Mouse (Mus musculus) neural tube, embryonic 15.5 days (tissue): Measurements from ENCODE around the gene Bzw2. TPM values are rescaled to one million over a fixed set of nuclear protein-coding genes. Genes with fewer than 3 reads are reported as not detected.
"Not testable (repeated sequence)": the region's sequence is repeated elsewhere in the genome, so short reads cannot be mapped to it uniquely, and the experiment has no call there.

ENCODE experiments used
- ATAC-seq: fragments of 200-750 bp; cut with Nextera tagmentation; 2 replicates; pipeline ENCODE4 v1.8.0; 2017; ENCODE audit warnings: mild to moderate bottlenecking, moderate TSS enrichment, moderate library complexity; ENCODE audit not compliant: low FRiP score
- H3K27ac ChIP-seq: fragments of 300-500 bp; sonication (generic); replicated peaks from 2 replicates; pipeline ENCODE4 v1.5.1; 2015; ENCODE audit warnings: mild to moderate bottlenecking, inconsistent platforms
- H3K27me3 ChIP-seq: fragments of 300-500 bp; sonication (generic); replicated peaks from 2 replicates; pipeline ENCODE4 v1.6.1; 2015; ENCODE audit warnings: inconsistent platforms
- H3K36me3 ChIP-seq: fragments of 300-500 bp; sonication (generic); 2 replicates; pipeline ENCODE4 v1.6.1; 2015; ENCODE audit warnings: inconsistent platforms
- H3K4me1 ChIP-seq: fragments of 300-500 bp; sonication (generic); 2 replicates; pipeline ENCODE4 v1.6.1; 2015; ENCODE audit warnings: inconsistent platforms
- H3K4me2 ChIP-seq: fragments of 300-500 bp; sonication (generic); 2 replicates; pipeline ENCODE4 v1.6.1; 2015; ENCODE audit warnings: inconsistent platforms, mild to moderate bottlenecking, moderate library complexity
- H3K4me3 ChIP-seq: fragments of 300-500 bp; sonication (generic); replicated peaks from 2 replicates; pipeline ENCODE4 v1.5.1; 2015; ENCODE audit warnings: mild to moderate bottlenecking, inconsistent platforms
- H3K9ac ChIP-seq: fragments of 300-500 bp; sonication (generic); replicated peaks from 2 replicates; pipeline ENCODE4 v1.6.1; 2015; ENCODE audit warnings: mild to moderate bottlenecking, inconsistent platforms
- H3K9me3 ChIP-seq: fragments of 300-500 bp; sonication (generic); replicated peaks from 2 replicates; pipeline ENCODE4 v1.6.1; 2016; ENCODE audit warnings: inconsistent platforms
- WGBS: fragments of 180-500 bp; shearing (Covaris S2); methylation state at CpG from one replicate; pipeline ENCODE4 v1.1.7; 2015; ENCODE audit warnings: mixed read lengths; 5-methylcytosine and 5-hydroxymethylcytosine counted together
- polyA plus RNA-seq: library from polyadenylated mRNA; unstranded; fragments of >200 nt; fragmentation: Nextera tagmentation; extraction: Ambion mirVana; gene quantifications from 2 replicates; pipeline ENCODE4 v1.2.1, GENCODE M21; 2015

Gene Bzw2
- 346 and 378 TPM in 2 replicates for polyA plus RNA-seq

DNA sequence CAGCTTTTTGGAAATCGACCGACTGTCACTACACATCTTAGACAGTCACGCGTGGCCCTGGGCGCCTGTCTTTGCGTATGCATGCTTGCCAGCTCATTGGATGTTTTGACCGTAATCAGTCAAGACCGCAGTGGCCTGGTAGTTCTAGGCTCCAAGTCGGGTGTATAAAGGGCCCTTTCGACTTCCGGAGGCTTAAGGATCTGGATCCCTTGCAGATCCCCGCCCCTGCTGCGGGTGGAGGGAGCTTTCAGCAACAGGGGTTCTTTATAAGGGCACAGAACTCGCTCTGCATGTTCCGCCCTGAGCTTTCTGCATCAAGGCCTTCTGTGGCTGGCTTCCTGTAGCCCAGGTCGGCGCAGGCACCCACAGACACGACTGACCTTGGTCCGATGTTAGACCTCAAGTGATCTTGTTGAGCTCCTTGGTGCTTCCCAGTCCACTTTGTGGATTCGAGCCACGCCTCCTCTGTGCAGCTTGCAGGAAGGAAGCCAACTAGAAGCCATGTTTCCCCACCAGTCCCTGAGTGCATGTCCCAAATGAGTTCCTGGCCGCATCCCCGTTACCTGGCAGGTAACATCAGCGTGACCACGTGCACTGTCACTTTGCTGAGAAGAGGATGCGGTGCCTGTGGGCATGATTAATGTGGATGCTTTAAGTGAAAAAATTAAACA, at the start of gene Bzw2:
Gene Bzw2 (minus strand): TSS at position 443 of the 671 bp plus-strand sequence.
- H3K4me3 ChIP-seq, result peak within 1 kb of the TSS; percentile 96
- ATAC-seq, result peak; percentile 19
- 1% methylated on average over 26 of the region's 26 CpGs for WGBS
- H3K36me3 ChIP-seq, result no peaks in the 10 kb centered on the region
- peak within 1 kb of the TSS; percentile 95 for H3K27ac ChIP-seq
- no peaks in the 10 kb centered on the region for H3K9me3 ChIP-seq
- peak within 1 kb of the TSS; percentile 92 for H3K9ac ChIP-seq
- peak within 1 kb of the TSS; percentile 82 for H3K4me2 ChIP-seq
- no peaks in the 10 kb centered on the region for H3K27me3 ChIP-seq
- peaks cover 28% of the 10 kb centered on the region for H3K4me1 ChIP-seq

DNA sequence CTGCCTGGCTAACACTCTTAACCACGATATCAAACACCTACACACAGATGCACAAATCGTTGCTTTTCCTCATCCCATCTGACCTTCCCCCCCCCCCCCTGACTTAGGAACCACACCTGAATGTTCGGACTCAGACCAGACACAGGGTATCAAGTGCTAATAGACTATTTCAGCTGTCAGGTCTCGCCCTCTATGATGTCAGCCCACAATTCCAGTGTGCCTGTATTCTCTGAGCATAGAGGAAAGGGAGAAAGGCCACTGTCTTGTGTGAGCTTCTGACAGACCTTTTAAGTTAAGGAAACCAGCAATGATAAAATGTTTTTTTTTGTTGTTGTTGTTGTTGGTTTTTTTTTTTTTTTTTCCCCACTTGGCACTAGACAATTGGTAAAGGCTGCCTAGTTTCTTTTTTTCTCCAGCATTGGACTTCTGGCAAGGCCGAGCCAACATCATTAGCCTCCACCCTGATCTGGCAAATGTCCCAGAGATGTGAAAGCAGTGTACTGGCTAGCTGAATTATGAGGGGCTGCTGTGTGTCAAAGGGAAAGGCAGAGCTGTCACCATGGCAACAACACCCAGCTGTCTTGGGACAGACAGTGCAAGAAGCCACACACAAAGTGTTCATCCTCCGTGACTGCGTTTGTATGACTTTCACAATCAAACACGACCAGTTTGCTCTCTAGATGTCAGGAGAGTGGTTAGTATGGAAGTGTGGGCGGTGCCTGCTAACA, 49.4 kb upstream of the Bzw2 start:
- Histone ChIP-seq H3K4me1 (peaks cover 12% of the 10 kb centered on the region), H3K9me3 (no peaks in the 10 kb centered on the region), H3K27ac (peak overlapping the region; percentile 64), H3K36me3 (no peaks in the 10 kb centered on the region), H3K9ac (0 out of 2 replicates have a peak overlapping the region, but pooled peaks have one; percentile 14), H3K4me2 (peak overlapping the region; percentile 47), H3K4me3 (no peak overlapping the region; the same call in 1 of the 2 replicates), H3K27me3 (no peaks in the 10 kb centered on the region)
- 27% methylated on average over 9 of the region's 9 CpGs for WGBS
- peak; percentile 95 for ATAC-seq

DNA sequence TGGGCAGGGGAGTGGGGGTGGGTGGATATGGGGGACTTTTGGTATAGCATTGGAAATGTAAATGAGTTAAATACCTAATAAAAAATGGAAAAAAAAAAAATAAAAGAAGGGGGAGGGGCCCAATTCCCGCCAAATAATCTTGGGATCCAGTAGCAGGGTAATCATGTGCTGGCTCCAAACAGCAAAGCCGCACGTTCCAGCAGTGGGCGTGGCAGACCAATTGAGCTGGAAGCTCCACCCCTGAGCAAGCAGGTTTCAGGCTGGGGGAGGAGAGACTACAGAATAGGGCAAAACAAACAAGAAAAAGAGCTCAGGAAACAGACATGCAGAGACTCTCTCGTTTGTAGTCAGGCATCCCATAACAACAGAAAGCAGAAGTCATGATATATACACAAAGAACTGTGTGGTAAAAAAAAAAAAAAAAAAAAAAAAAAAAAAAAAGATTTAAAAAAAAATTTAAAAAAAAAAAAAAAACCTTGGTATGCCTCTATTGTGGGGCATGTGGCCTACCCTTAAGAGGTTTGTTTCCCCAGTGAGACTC, 47.8 kb upstream of the Bzw2 start:
- WGBS, result 41% methylated on average over 5 of the region's 5 CpGs
- H3K9ac ChIP-seq, H3K4me2 ChIP-seq, H3K36me3 ChIP-seq, H3K9me3 ChIP-seq, H3K4me3 ChIP-seq, ATAC-seq, H3K27me3 ChIP-seq, H3K27ac ChIP-seq: not testable (repeated sequence)
- peaks cover 12% of the 10 kb centered on the region for H3K4me1 ChIP-seq

DNA sequence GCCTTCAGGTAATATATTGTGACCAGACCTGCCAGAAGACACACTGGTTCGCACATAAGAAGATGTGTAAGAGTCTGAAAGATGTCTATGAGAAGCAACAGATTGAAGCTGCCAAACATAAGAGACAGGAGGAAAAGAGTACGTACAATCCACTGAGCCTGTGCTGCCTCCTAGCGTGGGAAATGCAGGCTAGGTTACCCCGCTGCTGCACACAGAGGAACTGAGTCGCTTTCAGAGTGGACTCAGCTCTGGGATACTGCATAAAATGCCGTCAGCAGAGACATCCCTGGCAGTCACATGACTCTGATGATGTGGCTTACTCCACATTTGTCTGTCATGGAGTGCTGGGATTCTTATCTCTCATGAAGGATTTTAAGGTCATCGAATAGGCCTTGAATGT, 37.1 kb upstream of the Bzw2 start:
- H3K4me3 ChIP-seq, result no peak overlapping the region
- no peak overlapping the region for H3K4me2 ChIP-seq
- H3K36me3 ChIP-seq, result peaks cover 79% of the 10 kb centered on the region
- H3K27me3 ChIP-seq, result no peaks in the 10 kb centered on the region
- no peak overlapping the region for H3K9ac ChIP-seq
- H3K27ac ChIP-seq, result no peak overlapping the region
- ATAC-seq, result no peak
- H3K9me3 ChIP-seq, result no peaks in the 10 kb centered on the region; the same call in 1 of the 2 replicates
- 93% methylated on average over 7 of the region's 7 CpGs for WGBS
- no peaks in the 10 kb centered on the region for H3K4me1 ChIP-seq

DNA sequence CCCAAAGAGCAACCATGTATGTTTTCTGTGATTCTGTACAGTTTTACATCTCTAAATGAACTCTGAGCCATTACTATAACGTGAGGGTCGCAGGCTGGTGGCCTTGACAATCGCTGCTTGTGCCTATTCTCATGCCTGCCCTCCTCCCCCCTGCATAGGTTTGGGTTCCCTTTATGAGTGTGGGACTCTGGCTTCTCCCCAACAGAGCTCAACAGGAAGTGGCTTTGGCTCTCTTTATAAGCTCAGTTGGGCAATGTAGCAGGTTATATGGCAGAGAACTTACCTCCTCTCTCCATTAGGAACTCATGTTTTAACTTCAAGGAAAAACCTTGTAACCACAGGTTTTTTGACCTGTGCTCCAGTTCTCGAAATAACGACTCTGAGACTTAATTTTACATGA, 32.5 kb upstream of the Bzw2 start:
- WGBS, result 94% methylated on average over 5 of the region's 5 CpGs
- Histone ChIP-seq H3K36me3 (peaks cover 79% of the 10 kb centered on the region), H3K27me3 (no peaks in the 10 kb centered on the region), H3K27ac (no peak overlapping the region), H3K4me2 (no peak overlapping the region), H3K4me3 (no peak overlapping the region), H3K4me1 (no peaks in the 10 kb centered on the region), H3K9me3 (no peaks in the 10 kb centered on the region), H3K9ac (no peak overlapping the region)
- ATAC-seq, result no peak

DNA sequence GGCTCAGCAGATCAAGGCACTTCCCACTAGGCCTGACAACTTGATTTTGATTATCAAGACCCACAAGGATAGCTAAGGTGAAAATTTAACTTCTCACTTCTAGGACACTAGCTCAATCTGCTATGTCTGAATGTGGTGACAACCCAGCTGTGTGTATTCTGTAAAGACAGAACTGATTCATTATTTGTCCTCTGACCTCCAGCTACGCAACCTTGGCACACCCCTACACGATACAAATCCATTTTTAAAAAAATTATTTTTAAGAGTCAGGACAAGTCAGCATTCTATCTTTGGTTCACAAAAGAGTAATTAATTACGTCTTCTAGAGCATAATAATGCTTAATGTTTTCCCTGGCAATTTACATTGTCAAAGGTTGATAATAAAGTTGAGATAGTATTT, 31.7 kb upstream of the Bzw2 start:
- peaks cover 75% of the 10 kb centered on the region for H3K36me3 ChIP-seq
- no peaks in the 10 kb centered on the region for H3K4me1 ChIP-seq
- WGBS, result 95% methylated on average over 3 of the region's 3 CpGs
- H3K27me3 ChIP-seq, result no peaks in the 10 kb centered on the region
- no peak overlapping the region for H3K4me2 ChIP-seq
- no peak for ATAC-seq
- H3K9ac ChIP-seq, result no peak overlapping the region
- H3K9me3 ChIP-seq, result no peaks in the 10 kb centered on the region
- H3K27ac ChIP-seq, result no peak overlapping the region
- no peak overlapping the region for H3K4me3 ChIP-seq

DNA sequence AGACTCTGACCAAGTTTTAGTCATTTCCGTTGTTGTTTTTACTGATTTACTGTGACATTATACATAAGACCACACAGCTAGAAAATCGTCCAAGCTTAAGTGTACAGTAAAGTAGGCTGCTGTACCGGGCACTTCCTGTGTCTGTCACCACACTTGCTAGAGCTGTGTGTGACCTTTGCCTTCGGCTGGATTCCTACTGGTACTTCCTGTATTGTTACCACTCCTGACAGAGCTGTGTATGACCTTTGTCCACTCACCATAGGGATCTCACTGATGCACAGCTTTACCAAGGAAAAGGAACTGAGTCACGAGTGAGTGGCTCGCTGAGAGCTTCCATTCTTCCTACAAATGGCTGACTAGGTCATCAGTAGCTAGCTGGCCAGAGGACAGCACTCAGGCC, 29.2 kb upstream of the Bzw2 start:
- H3K9me3 ChIP-seq, result no peaks in the 10 kb centered on the region
- H3K9ac ChIP-seq, result no peak overlapping the region
- no peak overlapping the region for H3K4me3 ChIP-seq
- no peak for ATAC-seq
- no peaks in the 10 kb centered on the region for H3K4me1 ChIP-seq
- H3K36me3 ChIP-seq, result peaks cover 80% of the 10 kb centered on the region
- no peak overlapping the region for H3K27ac ChIP-seq
- H3K27me3 ChIP-seq, result no peaks in the 10 kb centered on the region
- 89% methylated on average over 6 of the region's 6 CpGs for WGBS
- no peak overlapping the region for H3K4me2 ChIP-seq

DNA sequence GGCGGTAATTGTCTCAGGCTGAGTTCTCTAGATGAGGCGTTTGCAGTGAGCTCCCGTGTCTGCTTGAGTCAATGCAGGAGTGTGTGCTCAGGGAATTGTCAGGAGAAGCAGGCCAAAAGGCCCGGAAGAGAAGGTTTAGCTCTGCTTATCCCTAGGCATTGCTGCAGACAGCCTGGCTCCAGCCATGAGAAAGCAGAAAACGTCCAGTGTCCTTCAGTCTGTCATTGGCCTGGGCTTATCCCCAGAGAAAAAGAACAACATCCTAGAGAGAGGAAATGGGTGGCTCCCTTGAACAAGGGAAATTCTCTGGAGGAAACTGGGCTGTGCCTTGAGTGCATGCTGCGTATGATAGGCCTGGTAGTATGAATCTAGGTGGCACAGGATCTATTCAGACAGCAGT, 24.7 kb upstream of the Bzw2 start:
- ATAC-seq, result no peak
- Histone ChIP-seq H3K27me3 (no peaks in the 10 kb centered on the region), H3K27ac (no peak overlapping the region), H3K36me3 (peaks cover 58% of the 10 kb centered on the region), H3K9ac (no peak overlapping the region), H3K4me1 (no peaks in the 10 kb centered on the region), H3K4me3 (no peak overlapping the region), H3K4me2 (no peak overlapping the region), H3K9me3 (no peaks in the 10 kb centered on the region)
- 91% methylated on average over 6 of the region's 6 CpGs for WGBS

DNA sequence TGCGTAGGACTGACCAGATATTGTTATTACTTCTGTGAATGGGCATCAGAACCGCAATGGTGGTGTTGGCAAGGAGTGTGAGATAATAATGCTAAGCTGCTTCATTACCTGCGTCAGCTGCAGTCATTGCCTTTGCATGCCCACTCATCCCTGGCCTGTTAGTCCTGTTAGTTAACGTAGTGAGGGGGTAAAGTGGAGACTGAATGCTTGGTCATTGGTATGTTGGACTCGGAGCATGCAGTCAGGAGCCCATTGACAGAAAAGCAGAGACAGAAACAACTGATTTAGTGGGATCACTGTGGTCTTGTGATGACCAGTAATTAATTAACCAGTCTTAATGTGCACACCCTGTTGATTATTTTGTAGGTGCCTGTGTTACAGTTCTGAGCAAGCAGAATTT, 19.3 kb upstream of the Bzw2 start:
- H3K36me3 ChIP-seq, result peaks cover 62% of the 10 kb centered on the region
- H3K9ac ChIP-seq, result no peak overlapping the region
- no peak overlapping the region for H3K4me2 ChIP-seq
- no peak for ATAC-seq
- H3K27me3 ChIP-seq, result no peaks in the 10 kb centered on the region
- H3K4me3 ChIP-seq, result no peak overlapping the region
- WGBS, result 94% methylated on average over 5 of the region's 5 CpGs
- H3K27ac ChIP-seq, result no peak overlapping the region
- H3K9me3 ChIP-seq, result no peaks in the 10 kb centered on the region
- H3K4me1 ChIP-seq, result no peaks in the 10 kb centered on the region

DNA sequence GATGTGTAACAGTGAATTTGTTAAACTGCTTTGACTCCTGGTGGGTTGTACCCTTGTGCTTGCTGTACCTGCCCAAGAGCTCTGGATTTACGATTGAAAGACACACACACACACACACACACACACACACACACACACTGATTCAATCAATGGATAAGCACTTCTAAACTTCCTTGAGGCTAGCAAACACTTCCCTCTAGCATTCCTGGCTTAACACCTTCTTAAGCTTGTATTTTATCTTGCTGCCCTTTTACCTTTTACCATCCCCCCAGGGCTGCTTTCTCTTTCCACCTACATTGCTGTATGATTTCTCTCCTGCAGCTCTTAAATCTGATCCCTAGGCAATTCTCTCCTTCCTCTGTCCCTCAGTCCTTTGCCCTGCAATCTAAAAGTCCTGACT, 7.4 kb upstream of the Bzw2 start:
- Histone ChIP-seq H3K4me2 (no peak overlapping the region), H3K9ac (no peak overlapping the region), H3K27me3 (no peaks in the 10 kb centered on the region), H3K36me3 (peaks cover 10% of the 10 kb centered on the region), H3K9me3 (no peaks in the 10 kb centered on the region), H3K27ac (no peak overlapping the region), H3K4me3 (no peak overlapping the region), H3K4me1 (no peaks in the 10 kb centered on the region)
- 53% methylated on average over 1 of the region's 1 CpGs for WGBS
- no peak for ATAC-seq

DNA sequence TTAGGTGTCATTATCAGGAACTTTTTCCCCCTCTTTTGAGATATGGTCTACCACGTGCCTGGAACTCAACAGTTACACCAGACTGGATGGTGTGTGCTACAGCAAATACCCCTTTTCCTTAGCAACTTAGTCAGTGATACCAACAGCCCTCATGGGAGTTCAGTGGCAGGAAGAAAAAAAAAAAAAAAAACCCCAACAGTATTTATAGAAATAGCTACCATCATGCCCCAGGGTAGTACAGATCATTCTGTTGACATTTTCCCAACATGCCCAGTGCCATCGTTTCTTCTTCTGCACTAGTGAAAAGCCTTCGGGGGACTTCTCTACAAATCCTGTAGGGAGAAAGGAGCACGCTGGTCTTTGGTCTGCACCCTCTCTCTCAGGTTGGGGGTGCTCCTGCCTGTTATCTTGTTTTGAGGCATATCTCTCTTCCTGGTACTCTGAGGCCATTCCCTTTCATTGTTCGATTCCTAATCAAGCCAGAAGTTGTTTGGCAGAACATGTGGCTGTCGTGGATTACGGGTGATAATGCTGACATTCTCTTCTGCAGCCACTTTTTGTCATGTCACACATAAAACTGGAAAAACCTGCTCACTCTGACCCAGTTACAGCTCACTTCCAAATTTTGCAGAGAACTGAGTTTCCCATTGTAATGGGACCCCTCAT, 6.4 kb upstream of the Bzw2 start:
- ATAC-seq, result no peak
- Histone ChIP-seq H3K4me1 (no peaks in the 10 kb centered on the region), H3K9ac (no peak overlapping the region), H3K9me3 (no peaks in the 10 kb centered on the region), H3K36me3 (peaks cover 10% of the 10 kb centered on the region; the same call in 1 of the 2 replicates), H3K27ac (no peak overlapping the region), H3K27me3 (no peaks in the 10 kb centered on the region), H3K4me3 (no peak overlapping the region), H3K4me2 (no peak overlapping the region)
- WGBS, result 85% methylated on average over 7 of the region's 7 CpGs
